Mouse (Mus musculus): Measurements from ENCODE around the gene Taok3. TPM values are rescaled to one million over a fixed set of nuclear protein-coding genes. Genes with fewer than 3 reads are reported as not detected.

The Taok3 gene
- total and polyA plus RNA-seq, 3 experiments = 8.3 to 35.0 (median 17.4) TPM

- peaks cover 4 to 67% of the 10 kb centered on the region in 2 experiments for H3K36me3 ChIP-seq (replicated peaks in 1 of 2; ENCODE audit: control insufficient read depth in 1 of 2, insufficient read depth in 1 of 2, low read length in 1 of 2)
Measured at GRCm38 (mm10) chr5:117164923-117165322, 45.0 kb downstream of the Taok3 start.

GRCm38 (mm10) chr5:117165946-117166345, 46.0 kb downstream of the Taok3 start:
- Histone ChIP-seq H3K4me1 (ENCODE audit: control insufficient read depth in 1 of 2, insufficient read depth in 2 of 2) (peaks cover 3 to 33% of the 10 kb centered on the region in 2 experiments; a peak in 3 of 4 replicates), H3K36me3 (replicated peaks in 1 of 2; ENCODE audit: control insufficient read depth in 1 of 2, insufficient read depth in 1 of 2, low read length in 1 of 2) (peaks cover 4 to 77% of the 10 kb centered on the region in 2 experiments), H3K79me2 (replicated peaks; ENCODE audit: control insufficient read depth, extremely low read depth, insufficient read depth, poor library complexity, severe bottlenecking) (peaks cover 11% of the 10 kb centered on the region; the same call in 1 of the 2 replicates), H3K9ac (ENCODE audit: insufficient read depth, low read depth) (no peak overlapping the region), H3K27ac (ENCODE audit: insufficient read depth, low read depth) (no peak overlapping the region), H3K27me3 (replicated peaks) (no peaks in the 10 kb centered on the region), H3K4me2 (ENCODE audit: insufficient read depth, low read depth, poor library complexity, severe bottlenecking) (no peak overlapping the region), H3K4me3 (replicated peaks in 1 of 3; ENCODE audit: low read depth in 2 of 3, low read length in 2 of 3, poor library complexity in 1 of 3) (no peak overlapping the region), H3K9me3 (replicated peaks; ENCODE audit: low read length) (peaks cover 4% of the 10 kb centered on the region)
- dilution Hi-C loops (cut with MboI; ENCODE audit: extremely low pct_ligation_motif_present, extremely low pct_unique_long_range_greater_than_20kb, low sequenced_read_pairs) = no loop called here
- no peak for DNase-seq (ENCODE audit: extremely low read depth)
- in situ Hi-C loops (cut with MboI; ENCODE audit: low pct_ligation_motif_present, low pct_unique_long_range_greater_than_20kb, low sequenced_read_pairs) = no loop called here
- TF ChIP-seq GABPA (IDR thresholded peaks at IDR 0.05; ENCODE audit: insufficient replicate concordance, low read depth, low read length) (no peak), USF1 (IDR thresholded peaks at IDR 0.05; ENCODE audit: low read depth, low read length) (no peak), HCFC1 (IDR thresholded peaks at IDR 0.05; ENCODE audit: low read depth, low read length) (no peak), MAX (IDR thresholded peaks at IDR 0.05; ENCODE audit: low read length) (no peak), RCOR1 (conservative IDR thresholded peaks at IDR 0.05; ENCODE audit: low read depth, low read length) (no peak), SIN3A (IDR thresholded peaks at IDR 0.05; ENCODE audit: low read length) (no peak), NELFE (IDR thresholded peaks at IDR 0.05; ENCODE audit: low read depth, low read length) (no peak), ETS1 (conservative IDR thresholded peaks at IDR 0.05; ENCODE audit: low read depth, low read length) (no peak), TBP (conservative IDR thresholded peaks at IDR 0.05; ENCODE audit: low read depth, low read length) (no peak), PAX5 (IDR thresholded peaks at IDR 0.05; ENCODE audit: low read length) (no peak), MEF2A (IDR thresholded peaks at IDR 0.05; ENCODE audit: borderline replicate concordance, low read depth, low read length) (no peak), EP300 (IDR thresholded peaks at IDR 0.05; ENCODE audit: low read length) (no peak), ELF1 (IDR thresholded peaks at IDR 0.05; ENCODE audit: low read depth, low read length) (no peak), BHLHE40 (IDR thresholded peaks at IDR 0.05; ENCODE audit: low read depth, low read length) (no peak), E2F4 (IDR thresholded peaks at IDR 0.05; ENCODE audit: insufficient replicate concordance, low read depth, low read length) (no peak)

More at GRCm38 (mm10) chr5:117164923-117165322, 45.0 kb downstream of the Taok3 start:
- TF ChIP-seq BHLHE40 (IDR thresholded peaks at IDR 0.05; ENCODE audit: low read depth, low read length) (no peak), POLR2AphosphoS2 (IDR thresholded peaks at IDR 0.05; ENCODE audit: low read depth, low read length) (no peak), ZC3H11A (IDR thresholded peaks at IDR 0.05; ENCODE audit: low read depth, low read length) (no peak), UBTF (IDR thresholded peaks at IDR 0.05; ENCODE audit: low read depth, low read length) (no peak), USF1 (IDR thresholded peaks at IDR 0.05; ENCODE audit: low read depth, low read length) (no peak)
- in situ Hi-C loops (cut with MboI; ENCODE audit: low pct_ligation_motif_present, low pct_unique_long_range_greater_than_20kb, low sequenced_read_pairs) (no loop called here), dilution Hi-C loops (cut with MboI; ENCODE audit: extremely low pct_ligation_motif_present, extremely low pct_unique_long_range_greater_than_20kb, low sequenced_read_pairs) (no loop called here)
- Histone ChIP-seq H3K27ac (ENCODE audit: insufficient read depth, low read depth) (no peak overlapping the region), H3K9me3 (replicated peaks; ENCODE audit: low read length) (peaks cover 4% of the 10 kb centered on the region), H3K4me2 (ENCODE audit: insufficient read depth, low read depth, poor library complexity, severe bottlenecking) (no peak overlapping the region), H3K9ac (ENCODE audit: insufficient read depth, low read depth) (no peak overlapping the region), H3K27me3 (replicated peaks) (no peaks in the 10 kb centered on the region), H3K4me1 (ENCODE audit: control insufficient read depth in 1 of 2, insufficient read depth in 2 of 2) (peaks cover 6 to 33% of the 10 kb centered on the region in 2 experiments), H3K4me3 (replicated peaks in 1 of 3; ENCODE audit: low read depth in 2 of 3, low read length in 2 of 3, poor library complexity in 1 of 3) (no peak overlapping the region), H3K79me2 (replicated peaks; ENCODE audit: control insufficient read depth, extremely low read depth, insufficient read depth, poor library complexity, severe bottlenecking) (peaks cover 11% of the 10 kb centered on the region; the same call in 1 of the 2 replicates)
- no peak for DNase-seq (ENCODE audit: extremely low read depth)
